Mouse (Mus musculus) adrenal gland (tissue): ENCODE data around the gene 4931409K22Rik.
"Not testable (repeated sequence)": the region's sequence is repeated elsewhere in the genome, so short reads cannot be mapped to it uniquely, and the experiment has no call there.

Experiments
- intact Hi-C: fragments of 180-260 bp; cut with DNase I; formaldehyde crosslinking; loops from one replicate; pipeline ENCODE4 v1.15.1; 2025

The 4931409K22Rik gene

DNA sequence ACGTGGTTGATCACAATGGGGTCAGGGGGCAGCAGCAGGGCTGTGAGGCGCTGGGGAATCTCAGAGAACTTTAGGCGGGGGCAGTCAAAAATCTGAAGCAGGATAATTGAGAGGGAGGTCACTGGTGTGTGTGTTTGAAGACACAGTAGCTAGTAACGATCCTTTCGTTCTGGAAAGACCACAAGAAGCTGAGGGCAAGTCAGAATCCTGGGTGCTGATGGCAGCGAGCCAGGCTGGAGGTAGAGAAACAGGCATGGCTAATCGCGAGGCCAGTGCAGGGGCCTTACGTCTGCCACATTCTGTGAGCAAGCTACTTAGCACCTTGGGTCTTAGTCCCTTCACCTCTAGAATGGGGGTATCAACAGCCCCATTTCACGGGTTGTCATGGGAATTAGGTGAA lies 37.3 kb upstream of the 4931409K22Rik start:
- intact Hi-C loops = loop anchor here (5.0 kb wide), 1 partner anchor 62 kb away; no protein-coding TSS in a partner anchor

DNA sequence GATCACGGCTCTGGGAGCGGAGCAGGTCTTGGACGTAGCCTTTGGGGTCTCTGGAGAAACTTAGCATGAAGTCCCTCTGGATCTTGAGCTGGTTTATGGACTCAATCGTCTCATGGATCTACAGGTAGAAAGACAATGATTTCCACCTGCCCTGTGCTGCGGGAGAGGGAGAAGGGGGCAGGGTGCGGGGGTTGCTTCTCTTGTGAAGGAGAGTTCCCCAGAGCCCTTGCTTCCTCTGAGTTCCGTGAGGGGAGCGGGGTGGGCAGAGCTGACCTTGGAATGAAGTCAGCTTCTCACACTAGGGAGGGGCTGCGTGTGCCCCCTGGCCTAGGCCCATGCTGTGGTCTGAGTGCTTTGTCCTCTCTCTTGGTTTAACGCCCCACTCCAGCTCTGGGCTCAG lies 36.6 kb upstream of the 4931409K22Rik start:
- intact Hi-C loops = loop anchor here (5.0 kb wide), 1 partner anchor 61 kb away; no protein-coding TSS in a partner anchor

DNA sequence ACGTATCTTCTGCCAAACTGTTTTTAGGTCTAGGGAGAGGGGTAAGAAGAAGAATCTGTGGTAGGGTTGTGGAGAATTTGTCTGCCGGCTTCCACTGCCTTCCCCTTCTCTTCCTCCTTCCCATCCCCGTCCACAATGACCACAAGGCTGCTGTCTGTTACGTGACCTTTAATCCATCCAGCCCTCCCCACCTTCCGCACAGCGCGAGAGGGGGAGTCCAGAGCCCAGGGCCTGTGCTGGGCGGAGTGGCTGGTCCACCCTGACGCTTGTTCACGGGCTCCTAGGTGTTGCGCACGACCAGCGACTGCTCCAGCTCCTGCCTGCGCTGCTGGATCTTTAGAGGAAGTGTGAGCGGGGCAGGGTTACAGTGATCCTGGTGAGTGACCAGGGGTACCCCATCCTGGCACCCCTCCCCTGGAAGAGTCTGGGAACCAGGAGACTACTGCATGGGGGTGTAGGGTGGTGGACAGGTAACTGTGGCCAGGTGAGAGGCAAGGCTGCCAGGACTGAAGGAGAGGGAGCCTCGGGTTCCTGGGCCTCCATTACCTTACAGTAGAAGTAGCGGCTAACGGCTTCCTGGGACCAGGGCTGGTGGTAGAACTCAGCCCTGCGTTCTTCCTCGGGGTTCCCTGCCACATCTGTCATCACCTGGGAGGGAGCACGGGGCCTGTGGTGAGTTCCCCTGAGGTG lies 36.0 kb upstream of the 4931409K22Rik start:
- intact Hi-C loops = loop anchor here (5.0 kb wide), 1 partner anchor 60 kb away; no protein-coding TSS in a partner anchor

DNA sequence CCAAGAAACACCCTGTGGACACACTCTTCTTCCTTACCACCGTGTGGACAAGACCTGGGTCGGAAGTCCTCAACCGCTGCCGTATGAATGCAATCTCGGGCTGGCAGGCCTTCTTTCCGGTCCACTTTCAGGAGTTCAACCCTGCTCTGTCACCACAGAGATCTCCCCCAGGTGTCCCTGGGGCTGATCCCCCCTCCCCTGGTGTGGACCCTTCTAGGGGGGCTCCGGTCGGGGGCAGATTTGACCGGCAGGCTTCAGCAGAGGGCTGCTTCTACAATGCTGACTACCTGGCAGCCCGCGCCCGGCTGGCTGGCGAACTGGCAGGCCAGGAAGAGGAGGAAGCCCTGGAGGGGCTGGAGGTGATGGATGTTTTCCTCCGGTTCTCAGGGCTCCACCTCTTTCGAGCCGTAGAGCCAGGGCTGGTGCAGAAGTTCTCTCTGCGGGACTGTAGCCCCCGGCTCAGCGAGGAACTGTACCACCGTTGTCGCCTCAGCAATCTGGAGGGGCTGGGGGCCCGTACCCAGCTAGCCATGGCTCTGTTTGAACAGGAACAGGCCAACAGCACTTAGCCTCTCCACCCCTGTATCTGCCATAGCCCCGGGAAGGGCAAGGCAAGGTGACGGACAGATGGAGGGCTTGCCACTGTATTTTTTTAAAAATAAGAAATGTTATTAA lies 35.3 kb upstream of the 4931409K22Rik start:
- intact Hi-C loops = loop anchor here (5.0 kb wide), 1 partner anchor 60 kb away; no protein-coding TSS in a partner anchor

DNA sequence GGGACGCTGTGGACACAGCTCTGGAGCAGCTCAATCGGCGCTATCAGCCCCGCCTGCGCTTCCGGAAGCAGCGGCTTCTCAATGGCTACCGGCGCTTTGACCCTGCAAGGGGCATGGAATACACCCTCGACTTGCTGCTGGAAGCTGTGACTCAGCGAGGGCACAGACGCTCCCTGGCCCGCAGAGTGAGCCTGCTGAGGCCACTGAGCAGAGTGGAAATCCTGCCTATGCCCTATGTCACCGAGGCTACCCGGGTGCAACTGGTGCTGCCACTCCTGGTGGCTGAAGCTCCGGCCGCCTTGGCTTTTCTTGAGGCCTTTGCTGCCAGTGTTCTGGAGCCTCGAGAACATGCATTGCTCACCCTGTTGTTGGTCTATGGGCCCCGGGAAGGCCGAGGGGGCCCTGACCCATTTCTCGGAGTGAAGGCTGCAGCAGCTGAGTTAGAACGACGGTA lies 34.7 kb upstream of the 4931409K22Rik start:
- intact Hi-C loops = loop anchor here (5.0 kb wide), 1 partner anchor 59 kb away; no protein-coding TSS in a partner anchor

DNA sequence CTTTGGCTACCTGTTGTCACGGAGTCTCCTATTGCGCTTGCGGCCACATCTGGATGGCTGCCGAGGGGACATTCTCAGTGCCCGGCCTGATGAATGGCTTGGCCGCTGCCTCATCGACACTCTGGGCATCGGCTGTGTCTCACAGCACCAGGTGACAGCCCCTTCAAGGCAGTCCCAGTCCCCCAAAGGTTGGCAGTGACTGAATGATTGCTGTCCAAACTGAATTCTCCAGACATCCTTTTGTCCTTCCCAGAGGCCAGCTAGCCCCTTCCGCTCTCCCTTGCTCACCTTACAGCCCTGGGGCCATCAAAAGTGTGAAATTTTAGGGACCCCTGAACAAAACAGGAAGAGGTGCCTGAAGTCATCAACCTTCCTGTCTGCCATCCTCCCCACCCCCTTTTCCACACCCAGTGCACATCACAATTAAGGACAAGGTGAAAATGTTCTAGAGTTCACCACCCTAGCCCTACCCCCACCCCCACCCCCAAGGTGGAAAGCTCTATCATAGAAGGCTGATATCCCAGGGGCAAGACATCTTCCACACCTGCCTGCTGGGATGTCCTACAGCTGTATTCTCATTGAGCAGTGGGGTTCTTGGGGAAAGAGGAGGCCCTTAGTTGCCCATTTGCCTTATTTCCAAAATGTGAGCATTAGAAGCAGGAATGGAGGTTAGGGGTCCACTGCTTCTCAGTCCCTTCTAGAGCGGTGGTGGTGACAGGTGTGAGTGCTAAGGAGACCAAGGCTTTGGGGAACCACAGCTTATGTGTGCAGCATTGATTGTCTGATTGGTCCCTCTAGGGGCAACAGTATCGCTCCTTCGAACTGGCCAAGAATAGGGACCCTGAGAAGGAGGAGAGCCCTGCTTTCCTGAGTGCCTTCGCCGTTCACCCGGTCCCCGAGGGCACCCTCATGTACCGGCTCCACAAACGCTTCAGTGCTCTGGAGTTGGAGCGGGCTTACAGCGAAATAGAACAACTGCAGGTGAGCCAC lies 33.2 kb upstream of the 4931409K22Rik start:
- intact Hi-C loops = loop anchor here (5.0 kb wide), 1 partner anchor 58 kb away; no protein-coding TSS in a partner anchor

DNA sequence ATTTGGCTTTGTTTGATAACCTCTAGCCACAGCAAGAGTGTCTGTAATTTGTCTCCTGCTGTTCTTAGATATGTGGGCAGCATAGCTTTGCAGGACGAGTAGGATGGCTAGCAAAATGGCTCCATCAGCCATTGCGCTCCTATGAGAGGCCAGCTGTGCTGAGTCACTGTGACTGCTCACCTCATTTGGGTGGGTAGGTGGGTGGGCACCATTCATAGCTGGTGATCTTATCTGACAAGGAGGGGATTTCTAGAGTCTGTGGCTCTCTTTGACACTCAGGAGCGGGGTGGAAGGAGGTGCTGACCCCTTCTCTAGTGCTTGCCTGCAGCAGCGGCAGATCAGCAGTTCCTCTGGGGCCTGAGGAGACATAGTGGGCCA lies 30.6 kb upstream of the 4931409K22Rik start:
- intact Hi-C loops = no loop called here

DNA sequence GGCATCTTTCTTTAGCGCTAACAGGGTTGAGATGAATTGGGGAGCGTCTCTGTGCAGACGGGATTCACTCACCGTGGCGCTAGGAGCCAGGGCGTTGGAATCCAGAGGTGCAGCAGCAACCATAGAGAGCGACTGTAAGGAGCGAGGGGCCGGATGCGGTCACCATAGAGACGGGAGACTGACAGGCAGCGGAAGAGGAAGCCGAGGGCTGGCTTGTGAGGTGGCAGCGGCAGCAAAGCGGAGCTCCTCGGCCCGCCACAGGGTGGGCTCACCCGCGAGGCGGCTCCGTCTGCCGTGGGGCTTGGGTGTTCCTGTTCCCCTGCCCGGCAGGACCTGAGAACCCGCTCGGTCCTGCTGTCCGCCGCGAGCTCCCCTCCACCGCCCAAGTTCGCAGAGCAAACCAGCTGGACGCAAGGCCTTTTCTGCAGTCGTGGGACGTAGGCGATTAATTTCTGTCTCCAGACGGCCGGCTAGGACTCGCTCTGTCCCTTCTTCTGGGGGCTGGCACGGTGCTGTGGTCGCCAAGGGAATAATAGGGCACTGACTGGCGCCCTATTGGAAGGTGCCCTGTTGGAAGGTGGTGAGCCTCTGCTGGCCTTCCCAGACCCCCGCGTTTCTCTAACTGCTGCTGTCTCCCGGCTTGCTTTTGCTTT lies 30.1 kb upstream of the 4931409K22Rik start, which contains the start of gene Chpf2:
Chpf2 (plus strand) TSS at position 195 of the 653 bp plus-strand sequence.
- intact Hi-C loops = no loop called here

DNA sequence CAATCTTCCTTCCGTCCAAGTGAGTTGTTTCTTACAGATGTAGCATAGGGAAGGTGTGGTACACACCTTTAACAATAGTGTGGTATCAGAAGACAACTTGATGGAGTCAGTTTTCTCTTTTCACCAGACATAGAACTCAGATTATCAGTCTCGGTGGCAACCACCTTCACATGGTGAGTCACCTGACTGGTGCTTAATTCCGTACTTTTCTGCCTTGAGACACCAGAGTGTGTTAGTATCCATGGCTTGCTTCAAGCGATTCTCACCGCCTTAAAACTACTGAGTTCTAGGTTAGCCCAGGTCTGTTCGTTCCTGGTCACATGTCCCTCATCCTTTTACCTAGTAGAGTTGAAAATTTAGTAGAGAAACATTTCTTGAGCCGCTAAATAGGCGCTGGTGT lies 29.5 kb upstream of the 4931409K22Rik start:
- intact Hi-C loops = no loop called here

DNA sequence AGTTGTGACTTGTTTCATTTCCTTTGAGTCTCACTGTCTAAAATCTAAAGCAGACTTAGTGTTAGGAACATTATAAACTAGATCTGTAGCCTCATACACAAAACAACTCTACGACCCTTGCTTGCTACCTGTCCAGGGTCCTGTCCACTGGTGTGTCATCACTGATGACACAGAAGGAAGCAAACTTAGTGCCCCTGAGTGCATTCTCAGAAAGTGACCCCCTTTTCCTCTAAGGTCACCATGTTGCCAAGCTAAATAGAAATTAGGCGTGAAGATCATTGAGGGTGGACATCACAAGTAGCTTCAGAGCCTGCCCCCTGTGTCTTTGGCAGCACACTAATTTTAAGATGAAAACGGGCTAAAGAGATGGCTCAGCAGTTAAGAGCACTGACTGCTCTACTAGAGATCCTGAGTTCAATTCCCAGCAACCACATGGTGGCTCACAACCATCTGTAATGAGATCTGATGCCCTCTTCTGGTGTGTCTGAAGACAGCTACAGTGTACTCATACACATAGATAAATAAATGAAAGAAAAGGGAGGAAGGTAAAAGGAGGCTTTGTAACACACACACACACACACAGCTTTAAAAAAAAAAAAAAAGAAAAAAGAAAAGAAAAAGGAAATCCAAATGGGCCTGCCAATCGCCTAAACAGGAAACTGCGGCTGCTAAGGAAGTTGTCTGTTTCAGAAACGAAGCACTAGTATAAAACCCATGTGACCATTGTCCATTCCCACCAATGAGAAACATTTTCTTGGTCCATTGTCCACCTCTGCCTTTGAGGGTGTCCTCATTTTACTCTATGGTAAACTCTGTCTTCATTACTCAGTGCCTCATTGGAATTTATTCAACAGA lies 21.7 kb upstream of the 4931409K22Rik start:
- intact Hi-C loops = no loop called here

DNA sequence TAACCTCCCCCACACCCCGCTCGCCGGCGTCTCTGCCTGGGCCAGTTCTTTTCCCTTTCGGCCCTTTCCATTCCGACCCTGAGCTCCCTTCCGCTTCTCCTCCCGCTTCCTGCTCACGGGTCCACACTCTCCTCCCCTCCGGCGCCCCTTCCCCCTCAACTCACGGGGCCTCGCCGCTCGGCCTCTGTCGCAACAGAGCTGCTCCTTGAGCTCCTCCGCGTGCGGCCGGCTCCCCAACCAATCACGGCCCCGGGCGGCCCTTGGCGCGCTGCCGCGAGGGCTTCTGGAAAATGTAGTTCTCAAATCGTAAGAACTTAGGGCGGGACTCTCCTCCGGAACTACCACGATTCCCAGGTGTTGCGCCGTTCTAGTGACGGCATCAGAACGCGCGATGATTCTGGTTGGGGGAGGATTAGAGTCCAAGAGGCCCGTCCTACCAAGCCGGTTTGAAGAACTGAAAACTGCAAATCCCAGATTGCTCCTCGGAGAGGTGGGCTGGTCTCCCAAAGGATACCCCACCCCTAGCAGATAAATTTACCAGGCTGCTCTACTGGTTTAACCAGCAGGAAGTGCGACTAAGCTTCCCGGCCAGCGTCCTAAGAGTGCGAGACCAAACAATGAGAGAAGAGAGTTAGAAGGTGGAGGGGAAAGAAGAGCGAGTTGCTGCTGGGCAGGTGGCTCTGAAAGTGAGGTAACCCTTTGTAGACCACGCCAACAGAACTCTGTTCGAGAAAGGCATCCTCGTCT lies 20.7 kb upstream of the 4931409K22Rik start, which contains the start of gene Abcf2:
Abcf2 (minus strand) TSS at position 285 of the 747 bp plus-strand sequence.
- intact Hi-C loops = no loop called here

DNA sequence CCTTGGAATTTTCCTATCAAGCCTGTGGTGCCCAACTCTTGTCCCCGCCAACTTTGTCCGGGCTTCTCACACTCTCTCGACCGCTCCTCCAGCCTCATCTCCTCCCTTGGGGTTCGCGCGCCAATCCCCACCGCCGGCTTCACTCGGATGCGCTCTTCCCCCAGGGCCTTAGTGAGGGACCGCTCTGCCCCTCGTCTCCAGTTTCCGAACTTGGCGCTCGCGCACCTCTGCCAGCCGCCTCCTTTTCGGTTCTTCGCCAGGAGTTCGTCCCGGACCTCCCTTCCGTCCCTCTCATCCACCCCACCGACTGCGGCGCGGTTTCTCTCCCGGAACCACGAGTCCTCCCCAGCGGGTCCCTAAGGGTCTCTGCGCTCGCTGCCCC lies 20.2 kb upstream of the 4931409K22Rik start:
- intact Hi-C loops = no loop called here

DNA sequence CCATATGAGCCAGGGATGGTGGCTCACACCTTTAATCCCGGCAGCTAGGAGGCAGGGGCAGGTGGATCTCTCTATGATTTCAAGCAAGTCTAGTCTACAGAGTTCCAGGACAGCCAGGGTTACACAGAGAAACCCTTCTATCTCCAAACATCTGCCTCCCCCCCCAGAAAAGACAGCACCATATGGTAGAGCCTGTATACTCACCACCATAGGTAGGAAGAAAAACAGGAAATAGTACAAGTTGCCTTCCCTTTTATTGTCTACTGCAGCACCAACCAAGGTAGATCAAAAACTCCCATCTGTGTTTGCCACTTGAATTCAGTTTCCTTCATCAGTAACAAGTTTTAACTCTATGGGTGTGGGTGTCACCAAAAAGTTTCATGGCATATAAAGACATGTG lies 19.3 kb upstream of the 4931409K22Rik start:
- intact Hi-C loops = no loop called here

DNA sequence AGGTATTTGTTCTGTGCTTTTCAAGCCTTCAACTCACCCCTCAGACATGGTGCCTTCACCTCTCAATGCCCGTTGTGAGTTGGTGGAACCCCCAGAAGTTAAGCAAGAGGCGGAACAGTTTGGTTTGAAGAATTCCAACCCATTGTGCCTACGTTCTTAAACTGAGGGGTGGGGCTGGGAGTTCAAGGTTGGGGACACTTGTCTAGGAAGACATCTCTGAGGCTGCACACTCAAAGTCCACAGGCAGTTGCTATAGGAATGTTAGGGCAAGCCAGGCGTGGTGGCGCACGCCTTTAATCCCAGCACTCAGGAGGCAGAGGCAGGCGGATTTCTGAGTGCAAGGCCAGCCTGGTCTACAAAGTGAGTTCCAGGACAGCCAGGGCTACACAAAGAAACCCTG lies 1.3 kb downstream of the 4931409K22Rik start:
- intact Hi-C loops = not testable (repeated sequence)

DNA sequence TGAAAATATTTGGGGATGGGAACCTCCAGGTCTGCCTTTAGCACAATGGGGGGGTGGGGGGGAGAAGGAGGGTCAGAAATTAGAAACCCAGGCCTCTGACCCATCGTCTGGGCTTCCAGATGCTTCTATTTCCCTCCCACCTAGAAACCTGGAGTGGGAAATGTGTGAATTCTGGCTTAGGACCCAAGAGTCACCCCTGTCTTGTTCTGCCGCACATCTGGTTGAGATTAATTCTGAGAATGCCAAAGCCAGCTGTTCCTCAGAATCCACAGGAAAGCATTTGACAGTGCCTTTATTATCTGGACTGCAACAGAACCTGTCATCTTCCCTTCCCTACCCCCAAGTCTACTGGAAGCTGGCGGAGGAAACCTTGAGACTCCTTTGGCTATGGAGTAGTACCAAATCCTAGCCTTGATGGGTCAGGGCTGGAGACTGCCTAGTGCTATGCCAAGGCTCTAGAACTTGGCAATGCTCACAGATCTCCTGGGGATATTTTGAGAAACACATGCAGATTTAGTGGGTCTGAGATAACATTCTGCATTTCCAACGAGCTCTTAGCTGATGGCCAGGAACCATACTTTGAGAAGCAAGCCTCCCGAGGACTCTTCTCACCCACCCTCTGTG lies 2.9 kb downstream of the 4931409K22Rik start:
- intact Hi-C loops = no loop called here

DNA sequence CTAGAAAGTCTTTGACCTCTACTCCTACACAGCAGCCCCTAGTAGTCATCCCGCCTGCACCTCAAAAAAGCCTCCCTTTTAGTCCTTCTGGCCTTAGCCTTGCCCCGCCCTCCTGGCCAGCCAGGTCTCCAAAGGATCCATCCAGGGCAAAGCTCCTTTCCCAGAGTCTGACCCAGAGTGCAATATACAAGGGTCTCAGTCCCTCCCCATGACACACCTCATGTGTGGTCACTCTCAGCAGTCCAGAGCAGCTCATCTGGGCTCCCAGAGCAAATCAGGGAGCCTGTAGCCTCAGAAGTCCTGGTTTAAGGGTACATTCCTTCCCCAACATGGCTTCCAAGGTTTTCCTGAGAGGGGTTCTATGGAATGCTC lies 5.3 kb downstream of the 4931409K22Rik start:
- intact Hi-C loops = no loop called here

DNA sequence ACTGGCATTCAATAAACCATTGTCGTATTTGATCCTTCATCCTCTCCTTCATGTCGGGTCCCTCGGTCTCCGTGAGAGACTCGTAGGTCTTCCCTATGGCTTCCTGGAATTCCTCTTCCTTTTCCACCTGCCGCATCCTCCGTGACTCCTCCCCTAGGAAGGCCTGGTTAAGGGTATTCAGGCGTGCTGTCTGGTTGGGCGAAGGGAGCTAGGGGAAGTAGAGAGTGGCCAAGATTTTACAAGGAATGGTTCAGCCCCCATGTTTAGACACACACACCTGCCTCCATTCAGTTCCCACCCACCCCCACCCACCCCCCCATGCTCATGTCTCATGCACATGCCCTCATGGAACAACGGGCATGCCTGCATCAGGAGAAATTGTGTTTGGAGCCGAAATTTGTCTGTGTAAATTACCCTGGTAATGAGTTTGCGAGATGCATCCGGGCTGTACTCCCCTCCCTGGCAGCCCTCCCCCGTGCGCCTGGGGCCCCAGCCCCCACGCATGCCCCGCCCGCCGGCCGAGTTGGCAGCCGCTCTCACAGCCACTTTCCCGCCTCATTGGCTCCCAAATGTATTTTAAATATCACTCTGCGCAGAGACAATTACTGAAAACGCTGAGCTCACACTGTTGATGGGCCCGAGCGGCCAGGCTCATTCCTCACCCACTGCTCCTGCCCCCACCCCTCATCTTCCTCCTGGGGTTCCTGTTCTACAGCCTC lies 5.9 kb downstream of the 4931409K22Rik start:
- intact Hi-C loops = no loop called here

DNA sequence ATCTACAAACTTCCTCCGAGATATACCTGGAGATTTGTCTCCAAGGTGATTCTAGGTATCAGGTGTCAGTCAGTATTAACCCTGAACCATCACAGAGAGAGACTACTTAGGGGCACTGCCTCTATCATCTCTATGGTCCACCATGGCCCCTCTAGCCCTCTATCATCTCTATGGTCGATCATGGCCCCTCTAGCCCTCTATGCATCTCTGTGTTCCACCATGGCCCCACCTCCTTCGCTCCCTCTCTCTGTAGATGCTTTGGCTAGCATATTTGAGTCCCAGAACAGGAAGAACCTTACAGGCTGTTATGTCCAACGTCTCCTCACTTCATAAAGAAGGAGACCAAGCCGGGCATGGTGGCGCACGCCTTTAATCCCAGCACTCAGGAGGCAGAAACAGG lies 14.0 kb downstream of the 4931409K22Rik start:
- intact Hi-C loops = no loop called here
